Mouse (Mus musculus) liver, embryonic 14.5 days (tissue): ENCODE data around the gene Hmgxb4.

Source experiments
- CTCF ChIP-seq: IDR thresholded peaks from 2 replicates; pipeline ENCODE4 v1.5.1; 2016; ENCODE audit warnings: antibody characterized with exemption, low read depth, control low read depth
- EP300 ChIP-seq: IDR thresholded peaks from 2 replicates; pipeline ENCODE4 v1.6.1; 2016; ENCODE audit warnings: antibody characterized with exemption, low read depth

- no peak for TF ChIP-seq CTCF
- no peak for TF ChIP-seq EP300
Measured at GRCm38 (mm10) chr8:75078851-75079250, 85.7 kb downstream of the Hmgxb4 start.
